Mouse (Mus musculus) spleen, adult 12 weeks (tissue): ENCODE measurements around the gene Pigv.

Source experiments
- DNase-seq: peaks from one replicate; pipeline ENCODE4 v3.0.0; 2022; ENCODE audit warnings: low spot score

The Pigv gene

GRCm38 (mm10) chr4:133613867-133614266 is 58.6 kb downstream of the Pigv start:
- DNase-seq: no peak

- no peak for DNase-seq
Observed at GRCm38 (mm10) chr4:133613026-133613425, 59.4 kb downstream of the Pigv start.

GRCm38 (mm10) chr4:133612416-133612815 is 60.0 kb downstream of the Pigv start:
- DNase-seq: no peak

- no peak for DNase-seq
Observed at GRCm38 (mm10) chr4:133611815-133612214, 60.6 kb downstream of the Pigv start.
